Mouse (Mus musculus) neural tube, embryonic 13.5 days (tissue): ENCODE measurements at regions not wholly inside any gene's neighbourhood (a gene's known extent, or its start where the extent isn't known, plus 50 kb on each side); places are given as distances from the start of the nearest gene placed in this dataset.

Experiments
- ATAC-seq: fragments of 200-750 bp; cut with Nextera tagmentation; 2 replicates; pipeline ENCODE4 v1.8.0; 2017; ENCODE audit warnings: low read depth, mild to moderate bottlenecking, moderate TSS enrichment, moderate library complexity
- H3K27ac ChIP-seq: fragments of 300-500 bp; sonication (generic); replicated peaks from 2 replicates; pipeline ENCODE4 v1.5.1; 2015; ENCODE audit warnings: moderate library complexity, mild to moderate bottlenecking, inconsistent platforms
- H3K27me3 ChIP-seq: fragments of 300-500 bp; sonication (generic); 2 replicates; pipeline ENCODE4 v1.6.1; 2015; ENCODE audit warnings: mild to moderate bottlenecking, inconsistent platforms
- H3K36me3 ChIP-seq: fragments of 300-500 bp; sonication (generic); 2 replicates; pipeline ENCODE4 v1.6.1; 2015; ENCODE audit warnings: mild to moderate bottlenecking, inconsistent platforms
- H3K4me1 ChIP-seq: fragments of 300-500 bp; sonication (generic); replicated peaks from 2 replicates; pipeline ENCODE4 v1.6.1; 2015; ENCODE audit warnings: inconsistent platforms
- H3K4me2 ChIP-seq: fragments of 300-500 bp; sonication (generic); 2 replicates; pipeline ENCODE4 v1.6.1; 2015; ENCODE audit warnings: inconsistent platforms, mild to moderate bottlenecking, moderate library complexity
- H3K4me3 ChIP-seq: fragments of 300-500 bp; sonication (generic); 2 replicates; pipeline ENCODE4 v1.5.1; 2015; ENCODE audit warnings: mild to moderate bottlenecking, inconsistent platforms
- H3K9ac ChIP-seq: fragments of 300-500 bp; sonication (generic); 2 replicates; pipeline ENCODE4 v1.6.1; 2015; ENCODE audit warnings: moderate library complexity, mild to moderate bottlenecking, inconsistent platforms
- H3K9me3 ChIP-seq: fragments of 300-500 bp; sonication (generic); 2 replicates; pipeline ENCODE4 v1.6.1; 2016; ENCODE audit warnings: inconsistent platforms
- WGBS: fragments of 180-500 bp; shearing (Covaris S2); methylation state at CpG from one replicate; pipeline ENCODE4 v1.1.7; 2015; 5-methylcytosine and 5-hydroxymethylcytosine counted together

- Histone ChIP-seq H3K4me1 (no peaks in the 10 kb centered on the region), H3K36me3 (no peaks in the 10 kb centered on the region), H3K9ac (no peak overlapping the region), H3K9me3 (no peaks in the 10 kb centered on the region), H3K4me2 (no peak overlapping the region), H3K4me3 (no peak overlapping the region), H3K27ac (no peak overlapping the region), H3K27me3 (no peaks in the 10 kb centered on the region)
- 58% methylated on average over 2 of the region's 2 CpGs for WGBS
- no peak for ATAC-seq
These were observed 100.9 kb downstream of the Nup35 start for GRCm38 (mm10) chr2:80717979-80718378.

DNA sequence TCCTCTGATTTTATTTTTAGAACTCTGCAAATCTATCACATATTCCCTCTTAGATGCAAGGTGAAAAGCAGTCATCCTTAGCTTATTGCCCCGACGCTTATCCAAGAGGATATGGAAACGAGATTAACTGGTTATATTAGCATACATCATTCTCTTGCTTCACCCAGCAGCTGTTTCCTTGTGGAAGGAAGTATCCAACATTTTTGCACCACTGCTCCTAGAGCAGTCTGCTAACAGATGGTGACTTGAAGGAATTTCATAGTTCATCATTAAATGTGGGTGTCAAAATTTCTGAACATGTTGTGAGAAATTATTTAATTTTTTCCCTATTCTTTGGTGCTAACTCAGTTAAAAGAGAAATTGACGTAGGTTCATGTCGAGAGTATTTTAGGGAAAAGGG lies 107.0 kb downstream of the Nup35 start:
- WGBS = 75% methylated on average over 5 of the region's 5 CpGs
- no peak for ATAC-seq

DNA sequence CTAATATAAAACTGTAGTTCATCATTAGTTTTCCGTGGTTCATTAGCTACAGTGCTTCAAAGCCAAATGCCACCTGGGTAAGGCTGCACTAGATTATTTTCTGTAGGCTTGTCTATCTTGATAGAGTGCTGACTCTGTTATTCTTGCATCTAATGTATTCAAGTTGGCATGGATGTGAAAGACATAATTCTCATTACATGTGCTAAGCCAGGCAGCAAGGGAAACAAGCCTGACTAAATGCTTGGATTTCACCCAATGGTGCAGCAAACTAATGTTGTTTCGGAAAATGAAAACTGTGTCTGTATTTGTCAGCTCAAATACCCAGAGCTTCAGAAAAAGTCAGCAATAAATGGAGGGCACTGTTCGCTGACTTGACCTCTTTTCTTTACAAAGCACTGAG lies 114.3 kb downstream of the Nup35 start:
- 79% methylated on average over 3 of the region's 3 CpGs for WGBS
- no peaks in the 10 kb centered on the region for H3K4me1 ChIP-seq
- H3K9ac ChIP-seq = no peak overlapping the region
- no peaks in the 10 kb centered on the region for H3K27me3 ChIP-seq
- ATAC-seq = no peak
- H3K4me2 ChIP-seq = no peak overlapping the region
- no peaks in the 10 kb centered on the region for H3K36me3 ChIP-seq
- H3K4me3 ChIP-seq = no peak overlapping the region
- no peak overlapping the region for H3K27ac ChIP-seq
- H3K9me3 ChIP-seq = no peaks in the 10 kb centered on the region

More for the DNA sequence above, 107.0 kb downstream of the Nup35 start:
- Histone ChIP-seq H3K4me1 (no peaks in the 10 kb centered on the region), H3K9me3 (no peaks in the 10 kb centered on the region), H3K36me3 (no peaks in the 10 kb centered on the region), H3K4me3 (no peak overlapping the region), H3K27me3 (no peaks in the 10 kb centered on the region), H3K9ac (no peak overlapping the region), H3K4me2 (no peak overlapping the region), H3K27ac (no peak overlapping the region)

DNA sequence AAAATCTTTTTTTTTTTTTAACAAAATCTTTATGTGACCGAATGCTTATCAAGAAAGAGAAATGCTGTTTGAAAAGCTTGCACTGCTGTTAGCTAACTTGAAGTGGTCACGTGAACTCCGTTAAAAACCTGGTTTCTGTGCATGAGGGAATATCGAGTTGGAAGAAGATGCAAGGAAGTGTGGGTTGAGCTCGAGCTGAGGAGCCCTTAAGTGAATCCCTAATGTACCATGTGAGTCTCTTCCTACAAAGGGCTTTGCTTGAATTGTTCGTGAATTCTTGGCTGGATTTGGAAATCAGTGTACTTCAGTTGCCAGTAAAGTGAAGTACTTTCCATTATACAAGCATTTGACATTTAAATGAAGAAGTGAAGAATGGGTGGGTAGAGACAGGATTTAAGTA lies 129.7 kb downstream of the Nup35 start:
- Histone ChIP-seq H3K9ac (no peak overlapping the region), H3K4me1 (no peaks in the 10 kb centered on the region), H3K4me3 (no peak overlapping the region), H3K9me3 (no peaks in the 10 kb centered on the region), H3K27ac (no peak overlapping the region), H3K27me3 (no peaks in the 10 kb centered on the region), H3K36me3 (no peaks in the 10 kb centered on the region), H3K4me2 (no peak overlapping the region)
- no peak for ATAC-seq
- 80% methylated on average over 6 of the region's 6 CpGs for WGBS

GRCm38 (mm10) chr2:80762013-80762612 lies 145.1 kb downstream of the Nup35 start:
- H3K27ac ChIP-seq = no peak overlapping the region
- ATAC-seq = no peak
- H3K4me3 ChIP-seq = no peak overlapping the region
- H3K9ac ChIP-seq = no peak overlapping the region
- H3K27me3 ChIP-seq = no peaks in the 10 kb centered on the region
- H3K4me2 ChIP-seq = no peak overlapping the region
- WGBS = 41% methylated on average over 3 of the region's 3 CpGs
- no peaks in the 10 kb centered on the region for H3K9me3 ChIP-seq
- H3K4me1 ChIP-seq = no peaks in the 10 kb centered on the region
- no peaks in the 10 kb centered on the region for H3K36me3 ChIP-seq

GRCm38 (mm10) chr2:80771176-80771575 lies 154.1 kb downstream of the Nup35 start:
- ATAC-seq = no peak
- WGBS = 69% methylated on average over 5 of the region's 5 CpGs

GRCm38 (mm10) chr2:80772455-80772854 lies 155.4 kb downstream of the Nup35 start:
- Histone ChIP-seq H3K4me3 (no peak overlapping the region), H3K27me3 (no peaks in the 10 kb centered on the region), H3K9ac (no peak overlapping the region), H3K36me3 (no peaks in the 10 kb centered on the region), H3K4me2 (no peak overlapping the region), H3K4me1 (peaks cover 4% of the 10 kb centered on the region; the same call in 1 of the 2 replicates), H3K9me3 (no peaks in the 10 kb centered on the region), H3K27ac (no peak overlapping the region)
- 78% methylated on average over 3 of the region's 3 CpGs for WGBS
- ATAC-seq = no peak

More at GRCm38 (mm10) chr2:80771176-80771575, 154.1 kb downstream of the Nup35 start:
- H3K9me3 ChIP-seq = no peaks in the 10 kb centered on the region
- no peaks in the 10 kb centered on the region for H3K27me3 ChIP-seq
- H3K9ac ChIP-seq = no peak overlapping the region
- H3K4me3 ChIP-seq = no peak overlapping the region
- peaks cover 4% of the 10 kb centered on the region; the same call in 1 of the 2 replicates for H3K4me1 ChIP-seq
- no peak overlapping the region for H3K4me2 ChIP-seq
- no peak overlapping the region for H3K27ac ChIP-seq
- no peaks in the 10 kb centered on the region for H3K36me3 ChIP-seq

DNA sequence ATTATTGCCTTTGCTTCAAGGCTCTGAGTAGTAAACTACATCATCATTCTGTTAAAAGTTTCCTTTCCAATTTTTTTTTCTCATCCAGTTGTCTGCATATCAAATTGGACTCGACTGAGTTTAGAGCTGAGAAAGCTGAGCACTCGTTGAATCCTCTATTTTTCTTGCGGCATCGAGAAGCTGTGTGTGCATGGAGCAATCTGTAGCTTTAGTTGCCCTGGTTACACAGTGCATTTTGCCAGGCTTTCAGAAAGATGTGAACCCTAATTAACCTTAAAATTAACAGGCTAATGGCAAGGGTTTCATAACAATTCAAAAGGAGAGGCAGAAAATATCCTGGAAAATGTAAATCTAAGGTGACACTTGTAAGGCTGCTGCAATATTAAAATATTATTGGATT lies 169.3 kb downstream of the Nup35 start:
- no peak overlapping the region for H3K4me3 ChIP-seq
- no peak for ATAC-seq
- no peaks in the 10 kb centered on the region for H3K27me3 ChIP-seq
- no peak overlapping the region for H3K9ac ChIP-seq
- H3K4me1 ChIP-seq = peaks cover 7% of the 10 kb centered on the region; the same call in 1 of the 2 replicates
- 77% methylated on average over 4 of the region's 4 CpGs for WGBS
- H3K36me3 ChIP-seq = no peaks in the 10 kb centered on the region
- H3K9me3 ChIP-seq = no peaks in the 10 kb centered on the region
- H3K4me2 ChIP-seq = no peak overlapping the region
- no peak overlapping the region for H3K27ac ChIP-seq

DNA sequence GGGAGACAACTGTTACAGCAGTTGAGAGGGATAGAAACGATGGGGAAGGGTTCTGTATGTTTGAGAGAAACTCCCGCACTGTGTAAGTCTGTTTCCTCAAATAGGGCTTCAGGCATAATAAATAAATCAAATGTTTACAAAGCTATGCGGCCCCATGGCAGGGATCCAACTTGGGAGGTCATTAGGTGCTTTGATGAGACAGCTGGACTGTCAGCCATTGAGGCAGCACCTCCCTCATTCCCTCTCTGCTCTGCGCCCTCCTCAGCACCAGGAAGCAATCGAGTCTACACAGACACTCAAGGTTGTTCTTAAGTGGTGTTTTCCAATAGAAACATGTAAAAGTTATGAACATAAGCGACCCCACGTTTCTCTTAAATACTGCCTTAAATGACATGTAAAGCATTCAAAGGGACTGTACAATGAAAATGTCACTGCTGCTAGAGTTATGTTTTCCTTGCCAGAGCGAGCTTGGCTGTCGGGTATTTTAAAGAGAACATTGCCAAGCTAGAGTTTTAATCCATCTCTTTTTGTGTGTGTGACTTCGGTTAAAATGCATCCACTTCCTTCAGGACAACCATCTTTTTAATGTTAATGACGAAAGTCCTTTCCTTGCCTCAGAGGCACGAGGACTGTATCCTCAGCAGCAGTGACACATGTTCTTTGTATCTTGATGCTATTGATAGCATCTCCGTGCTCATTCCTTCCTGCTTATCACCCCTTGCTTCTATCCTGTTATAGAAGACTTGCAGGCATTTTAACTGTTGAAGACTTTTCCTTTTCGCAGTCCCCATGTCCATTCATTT lies 176.5 kb downstream of the Nup35 start:
- ATAC-seq = no peak
- 0 out of 2 replicates have a peak overlapping the region, but pooled peaks have one; percentile 1 for H3K4me2 ChIP-seq
- WGBS = 47% methylated on average over 14 of the region's 14 CpGs

DNA sequence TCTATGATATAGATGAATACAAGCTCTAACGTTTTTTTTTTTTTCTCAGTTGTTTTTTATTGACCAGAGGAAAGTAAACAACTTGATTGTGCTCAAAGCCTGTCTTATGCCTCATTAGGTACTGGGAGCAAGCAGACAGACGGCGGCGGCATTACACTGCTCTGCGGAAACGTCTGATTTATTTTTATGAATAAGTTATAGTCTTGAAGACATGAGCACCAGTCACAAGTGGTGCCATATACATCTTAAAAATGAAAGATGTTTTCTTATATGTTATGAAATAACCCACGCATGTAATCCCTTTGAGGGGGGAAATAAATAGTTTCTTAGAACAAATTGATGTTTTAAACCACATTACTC lies 177.1 kb downstream of the Nup35 start:
- ATAC-seq = no peak
- Histone ChIP-seq H3K4me1 (peaks cover 15% of the 10 kb centered on the region; the same call in 1 of the 2 replicates), H3K4me2 (no peak overlapping the region), H3K9ac (no peak overlapping the region), H3K36me3 (no peaks in the 10 kb centered on the region), H3K27me3 (no peaks in the 10 kb centered on the region), H3K4me3 (no peak overlapping the region), H3K9me3 (no peaks in the 10 kb centered on the region), H3K27ac (no peak overlapping the region)
- WGBS = 55% methylated on average over 7 of the region's 7 CpGs

More for the DNA sequence above, 176.5 kb downstream of the Nup35 start:
- H3K9ac ChIP-seq = no peak overlapping the region
- H3K4me1 ChIP-seq = peaks cover 17% of the 10 kb centered on the region; the same call in 1 of the 2 replicates
- no peaks in the 10 kb centered on the region for H3K36me3 ChIP-seq
- H3K4me3 ChIP-seq = no peak overlapping the region
- H3K27me3 ChIP-seq = no peaks in the 10 kb centered on the region
- H3K27ac ChIP-seq = no peak overlapping the region
- no peaks in the 10 kb centered on the region for H3K9me3 ChIP-seq

GRCm38 (mm10) chr2:80819268-80819667 lies 202.2 kb downstream of the Nup35 start:
- no peak overlapping the region for H3K4me2 ChIP-seq
- H3K9me3 ChIP-seq = no peaks in the 10 kb centered on the region
- H3K4me3 ChIP-seq = no peak overlapping the region
- H3K4me1 ChIP-seq = no peaks in the 10 kb centered on the region
- H3K36me3 ChIP-seq = no peaks in the 10 kb centered on the region
- H3K27me3 ChIP-seq = no peaks in the 10 kb centered on the region
- no peak overlapping the region for H3K9ac ChIP-seq
- WGBS = 82% methylated on average over 2 of the region's 2 CpGs
- H3K27ac ChIP-seq = no peak overlapping the region
- no peak for ATAC-seq

GRCm38 (mm10) chr2:80851056-80851455 lies 234.0 kb downstream of the Nup35 start:
- ATAC-seq = no peak
- 21% methylated on average over 1 of the region's 1 CpGs for WGBS

More at GRCm38 (mm10) chr2:80851056-80851455, 234.0 kb downstream of the Nup35 start:
- H3K4me2 ChIP-seq = no peak overlapping the region
- H3K27ac ChIP-seq = no peak overlapping the region
- H3K27me3 ChIP-seq = no peaks in the 10 kb centered on the region
- 0 out of 2 replicates have a peak, but pooled peaks cover 4% of the 10 kb centered on the region for H3K4me1 ChIP-seq
- H3K9me3 ChIP-seq = no peaks in the 10 kb centered on the region
- no peak overlapping the region for H3K4me3 ChIP-seq
- no peak overlapping the region for H3K9ac ChIP-seq
- H3K36me3 ChIP-seq = no peaks in the 10 kb centered on the region
